Mouse (Mus musculus): ENCODE measurements around the gene Tprn.

DNA sequence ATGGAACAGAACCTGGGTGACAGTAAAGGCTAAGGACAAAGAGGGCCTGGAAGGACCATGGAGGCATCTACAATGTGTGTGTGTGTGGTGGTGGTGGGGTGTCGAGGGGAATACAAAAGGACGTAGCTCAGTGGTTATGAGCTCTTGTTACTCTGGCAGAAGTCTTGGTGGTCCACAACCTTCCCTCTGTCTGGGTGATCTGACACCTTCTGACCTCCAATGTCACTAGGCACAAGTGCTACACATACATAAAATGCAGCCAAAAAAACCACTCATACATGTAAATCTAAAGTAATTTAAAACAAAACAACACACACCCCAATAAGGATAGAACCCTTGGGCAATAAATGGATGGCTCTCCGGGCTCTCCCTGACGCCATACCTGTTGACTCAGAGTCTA lies 35.0 kb upstream of the Tprn start:
- TF ChIP-seq POLR2A (IDR thresholded peaks at IDR 0.05; ENCODE audit: low read depth, low read length) (no peak), CTCF (IDR thresholded peaks at IDR 0.05; ENCODE audit: extremely low read depth, insufficient read depth, insufficient read length, insufficient replicate concordance) (no peak)
